Mouse (Mus musculus) ES-E14 (cell line): Measurements from ENCODE around the gene Ptgdr2. TPM values are rescaled to one million over a fixed set of nuclear protein-coding genes. Genes with fewer than 3 reads are reported as not detected.

Experiments used
- DNase-seq: peaks from one replicate; pipeline ENCODE4 v3.0.0-alpha.2; 2013; ENCODE audit warnings: low read depth, low spot score
- H3K27ac ChIP-seq: 2 replicates; pipeline ENCODE4 v1.5.1; 2012; ENCODE audit warnings: low read depth, mild to moderate bottlenecking, low read length, moderate library complexity, mixed read lengths; ENCODE audit not compliant: poor library complexity, insufficient read depth, severe bottlenecking
- H3K36me3 ChIP-seq: 2 replicates; pipeline ENCODE4 v1.6.1; 2012; ENCODE audit warnings: mild to moderate bottlenecking, low read length, moderate library complexity, mixed read lengths; ENCODE audit not compliant: control insufficient read depth, poor library complexity, insufficient read depth, severe bottlenecking
- H3K4me1 ChIP-seq, 2 experiments: fragments of 150-350 bp in 1 of 2; sonication (generic) in 1 of 2; 2 replicates each; pipeline ENCODE4 v1.6.1; 2012; ENCODE audit warnings: low read length in 2 of 2, mild to moderate bottlenecking in 1 of 2, mixed read lengths in 1 of 2; ENCODE audit not compliant: control insufficient read depth in 2 of 2, insufficient read depth in 2 of 2, poor library complexity in 1 of 2
- H3K4me3 ChIP-seq, 2 experiments: fragments of 150-350 bp in 1 of 2; sonication (generic) in 1 of 2; 2 replicates each; pipeline ENCODE4 v1.5.1; 2012; ENCODE audit warnings: low read length in 2 of 2, low read depth in 1 of 2, mild to moderate bottlenecking in 1 of 2, mixed read lengths in 1 of 2; ENCODE audit not compliant: insufficient read depth in 1 of 2, poor library complexity in 1 of 2, severe bottlenecking in 1 of 2
- H3K9ac ChIP-seq: 2 replicates; pipeline ENCODE4 v1.6.1; 2012; ENCODE audit warnings: low read depth, mild to moderate bottlenecking, low read length, mixed read lengths; ENCODE audit not compliant: poor library complexity, insufficient read depth, severe bottlenecking
- H3K9me3 ChIP-seq: fragments of 150-350 bp; sonication (generic); 2 replicates; pipeline ENCODE4 v1.6.1; 2012; ENCODE audit warnings: low read depth, mild to moderate bottlenecking, low read length; ENCODE audit not compliant: control insufficient read depth, insufficient read depth
- CHD2 ChIP-seq: IDR thresholded peaks from 2 replicates; pipeline ENCODE4 v1.6.1; 2014; ENCODE audit warnings: mild to moderate bottlenecking, low read depth, low read length, inconsistent platforms
- HCFC1 ChIP-seq: IDR thresholded peaks from 2 replicates; pipeline ENCODE4 v1.6.1; 2012; ENCODE audit warnings: low read length, inconsistent platforms, borderline replicate concordance; ENCODE audit not compliant: insufficient read depth
- MAFK ChIP-seq: IDR thresholded peaks from 2 replicates; pipeline ENCODE4 v1.6.1; 2014; ENCODE audit warnings: mild to moderate bottlenecking, low read depth, low read length, inconsistent platforms; ENCODE audit not compliant: insufficient read depth
- ZC3H11A ChIP-seq: IDR thresholded peaks from 2 replicates; pipeline ENCODE4 v1.6.1; 2012; ENCODE audit warnings: low read depth, mild to moderate bottlenecking, inconsistent platforms, low read length, borderline replicate concordance
- ZNF384 ChIP-seq: IDR thresholded peaks from 2 replicates; pipeline ENCODE4 v1.6.1; 2012; ENCODE audit warnings: low read depth, low read length, inconsistent platforms
- in situ Hi-C, 2 experiments: fragments of 600-800 bp; cut with MboI; formaldehyde crosslinking; loops; one replicate each; pipeline ENCODE4 v1.15.1; 2025; ENCODE audit warnings: low sequenced_read_pairs in 2 of 2, inconsistent platforms in 1 of 2; ENCODE audit not compliant: unreplicated experiment in 2 of 2
- total RNA-seq: library from RNA; depleted of rRNA; stranded (reverse); fragments of 300-350 nt; gene quantifications from 2 replicates; pipeline ENCODE4 v1.2.3, GENCODE M21; 2012; rRNA removed

Gene Ptgdr2
- total RNA-seq, 1 experiment = 0.67 TPM

DNA sequence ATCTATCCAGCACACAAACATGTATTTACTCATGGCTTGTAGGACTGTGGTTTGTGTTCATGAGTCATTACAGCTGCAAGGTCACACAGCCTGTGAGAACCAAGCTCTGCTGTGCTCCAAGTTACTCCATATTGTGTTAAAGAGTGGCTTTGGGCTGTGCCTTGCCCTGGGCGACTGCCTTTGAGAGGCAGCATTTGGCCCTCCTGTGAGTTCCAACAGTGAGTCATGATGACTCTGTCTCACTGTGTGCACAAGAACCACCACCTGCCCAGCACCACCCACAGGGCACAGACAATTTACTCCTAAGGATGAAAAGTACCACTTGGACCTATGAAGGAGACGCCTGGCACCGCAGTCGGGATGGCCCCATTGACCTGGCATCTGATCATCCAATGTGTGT lies 48.9 kb downstream of the Ptgdr2 start:
- Histone ChIP-seq H3K9me3 (no peaks in the 10 kb centered on the region), H3K27ac (no peak overlapping the region), H3K4me3 (no peak overlapping the region), H3K4me1 (peaks cover 0 to 11% of the 10 kb centered on the region in 2 experiments; a peak in 3 of 4 replicates), H3K36me3 (no peaks in the 10 kb centered on the region), H3K9ac (no peak overlapping the region)
- TF ChIP-seq ZNF384 = no peak
- TF ChIP-seq HCFC1 = no peak
- TF ChIP-seq MAFK = no peak
- TF ChIP-seq CHD2 = no peak
- no peak for TF ChIP-seq ZC3H11A
- in situ Hi-C loops = no loop called here
- no peak for DNase-seq

DNA sequence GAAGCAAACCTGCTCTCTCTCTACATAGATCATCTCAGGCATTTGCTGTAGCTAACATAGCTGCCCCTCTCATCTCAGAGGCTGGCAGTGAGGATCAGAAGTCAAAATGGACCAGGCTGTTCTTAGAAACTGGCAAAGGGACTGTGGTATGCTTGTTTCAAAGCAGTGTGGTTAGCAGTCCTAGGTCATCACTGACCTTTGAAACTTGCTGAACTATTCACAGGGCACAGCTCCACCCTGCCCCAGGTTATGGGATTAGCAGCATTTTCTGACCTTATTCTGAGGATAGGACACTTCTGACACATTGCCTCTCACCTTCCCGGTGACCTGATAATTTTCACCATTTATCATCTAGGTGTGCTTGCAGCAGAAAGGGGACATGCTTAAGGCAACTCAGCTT lies 51.6 kb downstream of the Ptgdr2 start:
- Histone ChIP-seq H3K4me1 (peaks cover 0 to 6% of the 10 kb centered on the region in 2 experiments; a peak in 2 of 4 replicates), H3K9me3 (no peaks in the 10 kb centered on the region), H3K27ac (no peak overlapping the region), H3K36me3 (no peaks in the 10 kb centered on the region), H3K9ac (no peak overlapping the region), H3K4me3 (no peak overlapping the region)
- TF ChIP-seq ZC3H11A (no peak), ZNF384 (no peak), CHD2 (no peak), MAFK (no peak), HCFC1 (no peak)
- in situ Hi-C loops = no loop called here
- DNase-seq = no peak

GRCm38 (mm10) chr19:10990751-10991150 lies 53.8 kb downstream of the Ptgdr2 start:
- TF ChIP-seq CHD2 (no peak), HCFC1 (no peak), ZNF384 (no peak), ZC3H11A (no peak), MAFK (no peak)
- H3K36me3 ChIP-seq = no peaks in the 10 kb centered on the region
- H3K4me1 ChIP-seq = no peaks in the 10 kb centered on the region
- no peaks in the 10 kb centered on the region for H3K9me3 ChIP-seq
- no peak overlapping the region for H3K9ac ChIP-seq
- DNase-seq = no peak
- in situ Hi-C loops = no loop called here
- no peak overlapping the region for H3K4me3 ChIP-seq
- H3K27ac ChIP-seq = no peak overlapping the region

GRCm38 (mm10) chr19:10991911-10992310 lies 55.0 kb downstream of the Ptgdr2 start:
- Histone ChIP-seq H3K27ac (no peak overlapping the region), H3K9me3 (no peaks in the 10 kb centered on the region), H3K36me3 (no peaks in the 10 kb centered on the region), H3K4me3 (no peak overlapping the region), H3K4me1 (no peaks in the 10 kb centered on the region), H3K9ac (no peak overlapping the region)
- no peak for DNase-seq
- no peak for TF ChIP-seq CHD2
- TF ChIP-seq ZNF384 = no peak
- TF ChIP-seq MAFK = no peak
- TF ChIP-seq HCFC1 = no peak
- TF ChIP-seq ZC3H11A = no peak
- in situ Hi-C loops = no loop called here

Other genes with a start within 250 kb of the Ptgdr2 start
- 6.2 and 6.6 TPM in 2 replicates for gene Vps37c, start 248.4 kb upstream of the Ptgdr2 start, total RNA-seq
- gene Cd5, start 198.2 kb upstream of the Ptgdr2 start, total RNA-seq = not detected in 2 replicates
- 3.4 and 4.9 TPM in 2 replicates for gene Cd6, start 107.1 kb upstream of the Ptgdr2 start, total RNA-seq
- 2.2 and 5.6 TPM in 2 replicates for gene Slc15a3, start 97.4 kb upstream of the Ptgdr2 start, total RNA-seq
- 41.4 and 84.8 TPM in 2 replicates for gene Tmem132a, start 67.2 kb upstream of the Ptgdr2 start, total RNA-seq
- gene Tmem109, start 55.2 kb upstream of the Ptgdr2 start, total RNA-seq = 25.3 and 35.3 TPM in 2 replicates
- gene Prpf19, start 41.9 kb upstream of the Ptgdr2 start, total RNA-seq = 121 and 146 TPM in 2 replicates
- 0.09 TPM in 1 of 2 replicates, not detected in the other for gene Zp1, start 16.5 kb upstream of the Ptgdr2 start, total RNA-seq
- gene Ccdc86, start 12.1 kb downstream of the Ptgdr2 start, total RNA-seq = 25.7 and 29.1 TPM in 2 replicates
- 6.2 and 8.3 TPM in 2 replicates for gene Ms4a10, start 37.5 kb downstream of the Ptgdr2 start, total RNA-seq
- gene Ms4a15, start 56.1 kb downstream of the Ptgdr2 start, total RNA-seq = 0.32 TPM in 1 of 2 replicates, not detected in the other
- gene Ms4a18, start 80.9 kb downstream of the Ptgdr2 start, total RNA-seq = not detected in 2 replicates
- not detected in 2 replicates for gene Ms4a8a, start 143.9 kb downstream of the Ptgdr2 start, total RNA-seq
- gene 1700017D01Rik, start 193.7 kb downstream of the Ptgdr2 start, total RNA-seq = not detected in 2 replicates
- not detected in 2 replicates for gene 1700025F22Rik, start 228.2 kb downstream of the Ptgdr2 start, total RNA-seq